Mouse (Mus musculus): ENCODE measurements around the gene Psmd3. TPM values are rescaled to one million over a fixed set of nuclear protein-coding genes. Genes with fewer than 3 reads are reported as not detected.
"Not testable (repeated sequence)": the region's sequence is repeated elsewhere in the genome, so short reads cannot be mapped to it uniquely, and the experiment has no call there.

The Psmd3 gene
- polyA plus RNA-seq, 1 experiment from 2014 or later = 281 TPM

DNA sequence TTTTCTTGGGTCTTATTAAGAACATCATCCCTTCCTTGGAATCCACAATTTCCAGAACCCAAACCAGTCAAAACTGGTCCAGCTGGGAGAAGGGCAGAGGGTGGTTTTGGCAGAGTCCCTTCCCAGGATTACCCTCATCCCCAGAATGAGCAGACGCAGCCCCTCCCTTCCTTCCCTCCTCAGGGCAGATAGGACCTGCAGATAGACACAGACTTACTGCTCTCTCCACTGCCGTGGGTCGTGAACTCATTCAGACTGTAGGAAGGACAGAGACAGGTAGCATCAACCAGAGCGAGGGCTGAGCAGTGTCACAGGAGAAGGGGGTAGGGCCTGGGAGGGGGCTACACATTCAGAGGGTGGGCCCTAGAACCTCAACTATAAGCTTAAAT, 28.7 kb downstream of the Psmd3 start:
- Histone ChIP-seq H3K27me3 (ENCODE audit: insufficient read depth, poor library complexity, severe bottlenecking) (no peaks in the 10 kb centered on the region), H3K4me3 (no peak overlapping the region), H3K9me3 (no peaks in the 10 kb centered on the region), H3K27ac (no peak overlapping the region), H3K36me3 (peaks cover 95% of the 10 kb centered on the region), H3K4me1 (replicated peaks) (no peaks in the 10 kb centered on the region)
- 81% methylated on average over 4 of the region's 4 CpGs for WGBS
- no peak for DNase-seq (ENCODE audit: low spot score)

DNA sequence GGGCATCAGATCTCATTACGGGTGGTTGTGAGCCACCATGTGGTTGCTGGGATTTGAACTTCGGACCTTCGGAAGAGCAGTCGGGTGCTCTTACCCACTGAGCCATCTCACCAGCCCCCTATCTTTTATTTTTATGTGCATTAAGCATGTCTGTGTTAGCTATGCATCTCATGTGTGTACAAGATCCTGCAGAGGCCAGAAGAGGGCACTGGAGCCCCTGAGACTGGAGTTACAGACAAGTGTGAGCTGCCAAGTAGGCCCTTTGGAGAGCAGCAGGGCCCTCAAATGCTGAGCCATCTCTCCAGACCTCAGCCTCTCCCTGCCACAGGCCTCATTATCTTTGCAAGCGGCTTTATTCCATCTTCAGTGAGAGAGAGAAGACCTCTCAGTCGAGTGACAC, 29.7 kb downstream of the Psmd3 start:
- 87% methylated on average over 6 of the region's 6 CpGs for WGBS
- H3K4me1 ChIP-seq (replicated peaks); H3K27me3 ChIP-seq (ENCODE audit: insufficient read depth, poor library complexity, severe bottlenecking); H3K9me3 ChIP-seq; H3K4me3 ChIP-seq; H3K27ac ChIP-seq; DNase-seq (ENCODE audit: low spot score): not testable (repeated sequence)
- peaks cover 94% of the 10 kb centered on the region for H3K36me3 ChIP-seq

DNA sequence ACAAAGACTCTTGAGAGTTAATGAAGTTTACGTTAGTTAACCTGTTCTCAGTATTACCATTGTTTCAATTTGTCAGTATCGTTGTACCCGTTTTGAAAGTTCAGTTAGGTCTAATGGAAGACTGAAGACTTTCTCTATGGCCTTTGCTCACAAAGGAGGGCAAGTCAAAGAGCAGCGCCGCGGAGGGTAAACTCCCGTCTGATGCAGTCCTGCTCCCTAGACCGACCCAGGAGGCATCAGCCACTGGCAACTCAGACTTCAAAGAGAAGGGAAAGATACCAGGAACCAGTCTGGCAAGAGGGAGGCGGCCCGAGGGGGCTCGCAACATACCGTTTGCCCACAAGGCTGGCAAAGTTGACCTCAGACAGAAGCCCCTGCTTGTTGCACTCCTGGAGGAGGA, 31.3 kb downstream of the Psmd3 start:
- Histone ChIP-seq H3K4me3 (no peak overlapping the region), H3K27me3 (ENCODE audit: insufficient read depth, poor library complexity, severe bottlenecking) (no peaks in the 10 kb centered on the region), H3K9me3 (no peaks in the 10 kb centered on the region), H3K4me1 (replicated peaks) (peaks cover 10% of the 10 kb centered on the region), H3K36me3 (peaks cover 94% of the 10 kb centered on the region), H3K27ac (no peak overlapping the region)
- WGBS = 87% methylated on average over 12 of the region's 12 CpGs
- DNase-seq (ENCODE audit: low spot score) = no peak

DNA sequence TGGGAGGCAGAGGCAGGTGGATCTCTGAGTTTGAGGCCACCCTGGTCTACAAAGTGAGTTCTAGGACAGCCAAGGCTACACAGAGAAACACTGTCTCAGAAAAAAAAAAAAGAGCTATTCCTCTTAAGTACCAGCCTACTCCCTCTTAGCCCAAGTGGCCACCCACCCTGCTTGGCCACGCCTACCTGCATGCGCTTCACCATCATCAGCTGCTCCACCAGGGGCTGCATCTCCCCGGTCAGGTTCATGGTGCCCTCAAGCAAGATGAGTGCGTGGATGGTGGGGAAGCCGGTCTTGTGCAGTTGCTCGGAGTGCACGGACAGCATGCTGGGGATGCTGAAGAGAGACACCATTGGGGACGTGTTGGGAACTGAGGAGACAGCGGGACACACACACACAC, 33.6 kb downstream of the Psmd3 start:
- Histone ChIP-seq H3K4me3 (no peak overlapping the region), H3K27me3 (ENCODE audit: insufficient read depth, poor library complexity, severe bottlenecking) (no peaks in the 10 kb centered on the region), H3K4me1 (replicated peaks) (peaks cover 10% of the 10 kb centered on the region), H3K27ac (no peak overlapping the region), H3K9me3 (no peaks in the 10 kb centered on the region), H3K36me3 (peaks cover 88% of the 10 kb centered on the region)
- WGBS = 97% methylated on average over 9 of the region's 9 CpGs
- no peak for DNase-seq (ENCODE audit: low spot score)

DNA sequence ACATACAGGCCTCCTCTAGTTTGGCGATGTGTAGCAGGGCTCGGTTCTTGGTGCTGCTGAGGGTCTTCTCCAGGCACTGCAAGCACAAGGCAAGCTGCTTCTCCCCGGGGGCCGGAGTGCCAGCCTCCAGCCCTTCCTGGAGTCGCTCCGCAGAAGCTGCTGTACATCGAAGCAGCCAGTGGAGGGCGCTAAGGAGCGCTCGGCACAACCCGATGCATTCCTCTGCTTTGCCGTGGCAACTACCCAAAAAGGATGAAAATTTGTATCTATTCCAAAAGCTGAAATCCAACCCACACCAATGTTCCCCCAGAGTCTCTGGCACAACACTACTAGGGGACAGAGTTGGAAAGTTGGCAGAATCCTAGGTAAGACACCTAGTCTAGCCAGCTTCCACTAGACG, 35.5 kb downstream of the Psmd3 start:
- peak; percentile 66 for DNase-seq (ENCODE audit: low spot score)
- H3K4me3 ChIP-seq = no peak overlapping the region
- H3K4me1 ChIP-seq (replicated peaks) = peaks cover 18% of the 10 kb centered on the region
- peaks cover 83% of the 10 kb centered on the region for H3K36me3 ChIP-seq
- H3K27ac ChIP-seq = 0 out of 2 replicates have a peak overlapping the region, but pooled peaks have one; percentile 9
- no peaks in the 10 kb centered on the region for H3K9me3 ChIP-seq
- 21% methylated on average over 13 of the region's 13 CpGs for WGBS
- H3K27me3 ChIP-seq (ENCODE audit: insufficient read depth, poor library complexity, severe bottlenecking) = no peaks in the 10 kb centered on the region

DNA sequence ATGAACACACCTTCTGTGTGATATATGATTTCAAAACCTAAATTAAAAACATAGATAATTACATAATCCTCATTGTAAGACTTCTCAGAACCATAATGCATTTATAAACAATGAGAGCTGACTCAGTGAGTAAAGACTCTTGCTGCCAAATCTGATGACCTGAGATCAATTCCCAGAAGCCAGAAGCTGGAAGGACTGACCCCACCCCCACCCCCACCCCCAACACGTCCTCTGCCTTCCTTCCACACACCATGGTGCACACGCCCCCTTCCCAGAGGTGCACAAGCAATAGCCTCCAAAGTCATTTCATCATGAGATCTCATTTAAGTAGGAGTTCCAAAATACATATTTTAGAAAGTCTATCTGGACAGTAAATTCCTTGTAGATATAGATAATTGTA, 38.4 kb downstream of the Psmd3 start:
- WGBS = 75% methylated on average over 2 of the region's 2 CpGs
- H3K4me1 ChIP-seq (replicated peaks) = peaks cover 18% of the 10 kb centered on the region
- peaks cover 81% of the 10 kb centered on the region for H3K36me3 ChIP-seq
- no peak for DNase-seq (ENCODE audit: low spot score)
- H3K9me3 ChIP-seq = no peaks in the 10 kb centered on the region
- H3K27ac ChIP-seq = no peak overlapping the region
- H3K4me3 ChIP-seq = no peak overlapping the region
- H3K27me3 ChIP-seq (ENCODE audit: insufficient read depth, poor library complexity, severe bottlenecking) = no peaks in the 10 kb centered on the region

DNA sequence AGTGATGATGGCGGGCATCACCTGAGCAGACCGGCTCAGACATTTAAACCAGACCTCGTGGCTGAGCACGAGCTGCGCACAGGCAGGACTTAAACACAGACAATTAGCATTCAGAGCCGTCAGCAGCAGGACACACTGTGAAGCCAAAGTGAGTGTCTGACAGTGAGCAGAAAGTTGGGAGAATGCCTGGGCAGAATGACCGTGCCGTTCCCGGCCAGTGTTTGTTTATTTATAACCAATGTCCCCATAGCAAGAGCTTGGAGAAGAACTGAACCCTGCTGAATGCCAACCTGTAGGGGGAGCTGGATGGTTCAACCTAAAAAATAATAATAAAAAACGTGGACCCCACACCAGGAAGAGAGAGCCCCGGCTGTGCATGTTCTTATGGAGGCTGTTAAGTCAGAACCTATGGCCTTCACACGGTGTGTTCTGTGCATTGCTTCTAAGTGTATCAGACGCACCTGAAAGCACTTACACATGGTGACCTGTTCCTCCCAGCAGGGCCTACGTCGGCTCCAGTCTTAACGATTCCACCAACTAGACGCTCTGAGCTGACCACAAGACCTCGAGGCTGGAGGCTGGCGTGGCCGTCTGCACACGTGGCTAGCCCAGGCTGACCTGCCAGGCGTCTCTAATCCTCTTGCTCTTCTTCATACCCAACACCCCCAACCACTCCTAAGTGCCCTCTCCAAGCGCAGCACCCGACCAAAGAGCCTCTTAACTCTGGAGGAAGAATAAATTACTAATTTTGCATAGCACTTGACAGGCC, 39.3 kb downstream of the Psmd3 start:
- Histone ChIP-seq H3K4me3 (no peak overlapping the region), H3K27ac (0 out of 2 replicates have a peak overlapping the region, but pooled peaks have one; percentile 8), H3K27me3 (ENCODE audit: insufficient read depth, poor library complexity, severe bottlenecking) (no peaks in the 10 kb centered on the region), H3K4me1 (replicated peaks) (peaks cover 18% of the 10 kb centered on the region), H3K9me3 (no peaks in the 10 kb centered on the region), H3K36me3 (peaks cover 81% of the 10 kb centered on the region)
- DNase-seq (ENCODE audit: low spot score) = no peak
- 73% methylated on average over 24 of the region's 24 CpGs for WGBS

DNA sequence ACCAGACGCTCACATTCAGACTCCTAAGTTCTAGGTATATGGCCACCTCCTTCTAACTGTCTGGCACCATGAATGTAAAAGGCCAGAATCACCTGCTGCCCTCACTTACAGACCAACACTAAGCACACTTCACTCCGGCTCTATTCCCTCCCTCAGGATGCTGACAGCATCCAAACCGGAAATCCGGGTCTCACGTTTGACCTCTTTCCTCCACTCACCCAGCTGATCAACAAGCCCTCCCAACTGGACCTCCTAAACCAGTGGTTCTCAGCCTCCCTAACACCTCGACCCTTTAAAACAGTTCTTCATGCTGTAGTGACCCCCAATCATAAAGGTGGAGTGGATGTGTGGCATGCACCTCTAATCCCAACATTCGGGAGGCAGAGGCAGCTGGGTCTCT, 40.7 kb downstream of the Psmd3 start:
- Histone ChIP-seq H3K4me3 (no peak overlapping the region), H3K36me3 (peaks cover 80% of the 10 kb centered on the region), H3K27me3 (ENCODE audit: insufficient read depth, poor library complexity, severe bottlenecking) (no peaks in the 10 kb centered on the region), H3K4me1 (replicated peaks) (peaks cover 15% of the 10 kb centered on the region), H3K9me3 (no peaks in the 10 kb centered on the region), H3K27ac (no peak overlapping the region)
- DNase-seq (ENCODE audit: low spot score) = no peak
- 87% methylated on average over 7 of the region's 7 CpGs for WGBS

DNA sequence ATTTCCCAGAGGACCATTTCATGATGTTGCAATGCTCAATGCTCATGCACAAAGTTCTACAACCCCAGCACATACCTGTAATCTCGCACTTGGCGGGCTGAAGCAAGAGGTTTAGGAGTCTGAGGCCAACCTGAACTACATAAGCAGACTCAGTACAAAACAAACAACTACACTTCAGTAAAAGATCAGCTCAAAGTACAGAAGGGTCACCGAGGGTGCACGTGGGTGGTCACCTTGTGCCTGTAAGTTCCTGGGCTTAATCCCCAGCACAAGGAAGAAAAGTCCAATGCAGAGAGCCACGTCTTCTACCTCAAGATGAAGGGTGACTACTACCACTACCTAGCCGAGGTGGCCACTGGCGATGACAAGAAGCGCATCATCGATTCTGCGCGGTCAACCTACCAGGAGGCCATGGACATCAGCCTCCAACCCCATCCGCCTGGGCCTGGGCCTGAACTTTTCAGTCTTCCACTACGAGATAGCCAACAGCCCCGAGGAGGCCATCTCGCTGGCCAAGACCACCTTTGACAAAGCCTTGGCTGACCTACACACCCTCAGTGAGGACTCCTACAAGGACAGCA, 43.7 kb downstream of the Psmd3 start:
- no peaks in the 10 kb centered on the region for H3K27me3 ChIP-seq (ENCODE audit: insufficient read depth, poor library complexity, severe bottlenecking)
- H3K27ac ChIP-seq = no peak overlapping the region
- no peak overlapping the region for H3K4me3 ChIP-seq
- no peak for DNase-seq (ENCODE audit: low spot score)
- H3K4me1 ChIP-seq (replicated peaks) = peaks cover 21% of the 10 kb centered on the region
- 94% methylated on average over 15 of the region's 15 CpGs for WGBS
- no peaks in the 10 kb centered on the region for H3K9me3 ChIP-seq
- H3K36me3 ChIP-seq = peaks cover 59% of the 10 kb centered on the region

DNA sequence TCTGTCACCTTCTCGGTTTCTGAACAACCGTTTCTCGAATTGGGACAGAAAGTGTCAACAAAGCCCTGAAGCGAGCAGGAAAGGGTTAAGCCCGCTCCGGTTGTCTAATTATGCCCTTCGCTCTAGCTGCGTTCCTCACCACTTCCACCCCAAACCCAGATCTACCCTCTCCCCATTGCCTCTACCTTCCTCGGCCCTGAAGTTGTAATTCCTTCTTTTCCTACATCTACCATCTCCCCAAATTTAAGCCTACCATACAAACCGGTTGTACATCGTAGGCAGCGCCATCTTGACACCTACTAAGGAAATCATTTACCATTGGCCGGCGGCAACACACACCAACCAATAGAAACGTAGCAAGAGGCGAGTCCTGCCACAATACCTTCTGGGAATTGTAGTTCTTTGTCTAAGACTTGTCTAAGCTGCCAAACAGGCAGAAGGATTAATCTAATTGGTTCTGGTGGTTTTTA, 46.8 kb downstream of the Psmd3 start, which contains the start of gene Med24:
TSS of gene Med24 (minus strand) at position 317 of the 470 bp plus-strand sequence.
- Histone ChIP-seq H3K27me3 (ENCODE audit: insufficient read depth, poor library complexity, severe bottlenecking) (no peaks in the 10 kb centered on the region), H3K4me3 (peak within 1 kb of the TSS; percentile 73), H3K4me1 (replicated peaks) (peaks cover 14% of the 10 kb centered on the region), H3K27ac (peak within 1 kb of the TSS; percentile 87), H3K9me3 (peaks cover 2% of the 10 kb centered on the region), H3K36me3 (peaks cover 37% of the 10 kb centered on the region)
- peak; percentile 87 for DNase-seq (ENCODE audit: low spot score)
- WGBS = under 1% methylated on average over 16 of the region's 16 CpGs

DNA sequence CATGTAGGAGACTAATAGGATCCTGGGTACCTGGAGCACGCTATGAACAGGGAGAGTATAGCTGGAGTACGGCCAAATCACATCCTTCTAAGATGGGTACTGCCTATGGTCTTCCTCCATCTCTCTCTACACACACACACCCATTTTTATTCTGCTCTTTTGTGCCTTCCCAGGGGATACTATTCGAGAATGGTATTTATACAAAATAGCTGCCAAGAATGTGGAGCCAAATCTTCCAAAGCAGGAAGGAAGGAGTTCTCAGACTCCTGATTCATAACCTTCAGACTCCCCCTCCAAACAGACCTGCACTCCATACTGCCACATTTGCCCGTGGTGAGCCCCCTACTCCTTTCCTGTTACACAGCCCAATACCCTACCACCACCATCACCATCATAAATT, 48.4 kb downstream of the Psmd3 start:
- no peak overlapping the region for H3K27ac ChIP-seq

DNA sequence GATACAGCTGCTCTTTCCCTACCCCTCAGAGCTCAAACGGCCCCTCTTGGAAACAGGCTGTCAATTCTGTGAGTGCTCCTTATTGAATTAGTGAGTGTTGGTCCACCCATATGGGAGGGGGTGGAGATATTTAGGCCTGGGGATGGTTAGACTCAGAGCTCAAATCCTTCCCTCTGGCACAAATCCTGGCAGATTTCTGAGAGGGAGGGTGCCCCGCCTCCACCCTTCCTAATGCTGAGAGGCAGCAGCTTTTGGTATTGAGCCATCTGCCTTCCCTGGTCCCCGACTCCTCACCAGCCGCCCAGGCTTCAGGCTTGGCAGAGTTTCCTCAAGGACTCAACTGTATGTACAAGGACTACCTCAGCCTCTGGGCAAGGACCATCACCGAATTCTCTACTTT, 48.8 kb downstream of the Psmd3 start:
- 58% methylated on average over 5 of the region's 5 CpGs for WGBS
- DNase-seq (ENCODE audit: low spot score) = no peak
- no peak overlapping the region for H3K27ac ChIP-seq

More for the DNA sequence above, 48.4 kb downstream of the Psmd3 start:
- peaks cover 22% of the 10 kb centered on the region for H3K36me3 ChIP-seq
- 72% methylated on average over 4 of the region's 4 CpGs for WGBS
- H3K9me3 ChIP-seq = peaks cover 9% of the 10 kb centered on the region
- peaks cover 14% of the 10 kb centered on the region for H3K4me1 ChIP-seq (replicated peaks)
- H3K4me3 ChIP-seq = no peak overlapping the region
- DNase-seq (ENCODE audit: low spot score) = no peak
- H3K27me3 ChIP-seq (ENCODE audit: insufficient read depth, poor library complexity, severe bottlenecking) = no peaks in the 10 kb centered on the region

DNA sequence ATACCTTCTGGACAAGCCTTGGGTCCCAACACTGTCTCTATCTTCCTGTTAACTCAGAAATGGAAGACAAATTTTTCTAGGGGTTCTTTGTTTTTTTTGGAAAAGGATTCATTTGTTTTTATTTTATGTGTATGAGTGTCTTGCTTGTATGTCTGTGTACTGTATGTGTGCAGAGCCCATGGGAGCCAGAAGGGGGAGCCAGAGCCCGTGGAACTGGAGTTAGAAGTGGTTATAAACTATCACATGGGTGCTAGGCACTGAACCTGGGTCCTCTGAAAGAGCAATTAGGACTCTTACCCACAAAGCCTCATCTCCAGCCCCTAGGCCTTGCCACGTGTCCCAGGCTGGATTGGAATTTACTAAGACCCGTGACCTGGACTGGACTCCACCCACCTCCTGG, 51.7 kb downstream of the Psmd3 start:
- H3K9me3 ChIP-seq = peaks cover 9% of the 10 kb centered on the region
- no peak overlapping the region for H3K27ac ChIP-seq
- no peaks in the 10 kb centered on the region for H3K36me3 ChIP-seq
- H3K27me3 ChIP-seq (ENCODE audit: insufficient read depth, poor library complexity, severe bottlenecking) = 0 out of 2 replicates have a peak, but pooled peaks cover 3% of the 10 kb centered on the region
- peaks cover 17% of the 10 kb centered on the region for H3K4me1 ChIP-seq (replicated peaks)
- DNase-seq (ENCODE audit: low spot score) = no peak
- WGBS = 81% methylated on average over 3 of the region's 3 CpGs
- no peak overlapping the region for H3K4me3 ChIP-seq

More for the DNA sequence above, 48.8 kb downstream of the Psmd3 start:
- Histone ChIP-seq H3K27me3 (ENCODE audit: insufficient read depth, poor library complexity, severe bottlenecking) (no peaks in the 10 kb centered on the region), H3K4me3 (no peak overlapping the region), H3K36me3 (peaks cover 18% of the 10 kb centered on the region), H3K4me1 (replicated peaks) (peaks cover 14% of the 10 kb centered on the region), H3K9me3 (peaks cover 9% of the 10 kb centered on the region)

Measured in hindbrain, embryonic 10.5 days (tissue).